Mouse (Mus musculus) frontal cortex, postnatal 14 days (tissue): ENCODE data around the gene Armc7.
"Not testable (repeated sequence)": the region's sequence is repeated elsewhere in the genome, so short reads cannot be mapped to it uniquely, and the experiment has no call there.

Experiments used
- DNase-seq, 2 experiments: peaks; one replicate each; pipeline ENCODE4 v3.0.0; 2022; ENCODE audit warnings: low spot score in 2 of 2

Gene Armc7

GRCm38 (mm10) chr11:115526446-115526845 lies 51.0 kb downstream of the Armc7 start:
- DNase-seq: not testable (repeated sequence)

GRCm38 (mm10) chr11:115534759-115535371 lies 59.4 kb downstream of the Armc7 start:
- DNase-seq: no peak

GRCm38 (mm10) chr11:115535401-115536037 lies 60.1 kb downstream of the Armc7 start:
- peak in 1 of 2 experiments; percentile 27 for DNase-seq

- peak; percentile 94 to 96 for DNase-seq
Measured at GRCm38 (mm10) chr11:115536038-115536681, 60.7 kb downstream of the Armc7 start, which contains the start of gene Sumo2. Gene Sumo2, minus strand, starts transcription at chr11:115536276.

- DNase-seq: no peak
Measured at GRCm38 (mm10) chr11:115536856-115537568, 61.5 kb downstream of the Armc7 start.

GRCm38 (mm10) chr11:115538045-115538444 lies 62.6 kb downstream of the Armc7 start:
- no peak for DNase-seq
